Mouse (Mus musculus) kidney, embryonic 14.5 days (tissue): ENCODE measurements around the gene Cltrn. TPM values are rescaled to one million over a fixed set of nuclear protein-coding genes. Genes with fewer than 3 reads are reported as not detected.

Experiments
- ATAC-seq: fragments of 200-750 bp; cut with Nextera tagmentation; 2 replicates; pipeline ENCODE4 v1.8.0; 2017; ENCODE audit warnings: moderate number of reproducible peaks, mild to moderate bottlenecking, moderate TSS enrichment, moderate library complexity; ENCODE audit not compliant: low FRiP score, low TSS enrichment
- H3K27ac ChIP-seq: fragments of 300-500 bp; sonication (generic); 2 replicates; pipeline ENCODE4 v1.5.1; 2014; ENCODE audit warnings: low read depth, mild to moderate bottlenecking, low read length, moderate library complexity, mixed read lengths
- H3K27me3 ChIP-seq: fragments of 300-500 bp; sonication (generic); 2 replicates; pipeline ENCODE4 v1.6.1; 2014; ENCODE audit warnings: mild to moderate bottlenecking, low read length; ENCODE audit not compliant: control insufficient read depth, insufficient read depth
- H3K36me3 ChIP-seq: fragments of 300-500 bp; sonication (generic); 2 replicates; pipeline ENCODE4 v1.6.1; 2014; ENCODE audit warnings: low read length, mixed read lengths; ENCODE audit not compliant: control insufficient read depth, insufficient read depth
- H3K4me1 ChIP-seq: fragments of 300-500 bp; sonication (generic); 2 replicates; pipeline ENCODE4 v1.6.1; 2014; ENCODE audit warnings: low read length, mixed read lengths; ENCODE audit not compliant: control insufficient read depth, insufficient read depth
- H3K4me2 ChIP-seq: fragments of 300-500 bp; sonication (generic); replicated peaks from 2 replicates; pipeline ENCODE4 v1.6.1; 2014; ENCODE audit warnings: low read depth, mild to moderate bottlenecking, low read length
- H3K4me3 ChIP-seq: fragments of 300-500 bp; sonication (generic); 2 replicates; pipeline ENCODE4 v1.5.1; 2014; ENCODE audit warnings: mild to moderate bottlenecking, low read length
- H3K9ac ChIP-seq: fragments of 300-500 bp; sonication (generic); 2 replicates; pipeline ENCODE4 v1.6.1; 2014; ENCODE audit warnings: low read depth, mild to moderate bottlenecking, low read length, moderate library complexity
- H3K9me3 ChIP-seq: fragments of 300-500 bp; sonication (generic); 2 replicates; pipeline ENCODE4 v1.6.1; 2016; ENCODE audit warnings: low read length; ENCODE audit not compliant: control insufficient read depth
- WGBS: fragments of 180-500 bp; shearing (Covaris S2); extraction: QIAGEN DNeasy Blood & Tissue Kit; methylation state at CpG from one replicate; pipeline ENCODE4 v1.1.7; 2014; 5-methylcytosine and 5-hydroxymethylcytosine counted together
- polyA plus RNA-seq: library from polyadenylated mRNA; unstranded; fragments of >200 nt; fragmentation: Nextera tagmentation; extraction: Ambion mirVana; gene quantifications from 2 replicates; pipeline ENCODE4 v1.2.1, GENCODE M21; 2014

Gene Cltrn
- polyA plus RNA-seq, result 29.7 and 31.0 TPM in 2 replicates

GRCm38 (mm10) chrX:164088582-164088981, at the start of gene Cltrn:
Gene Cltrn (plus strand): TSS chrX:164088830.
- H3K9ac ChIP-seq, result no peak within 1 kb of the TSS
- ATAC-seq, result no peak
- no peak within 1 kb of the TSS for H3K4me3 ChIP-seq
- WGBS, result 85% methylated on average over 4 of the region's 4 CpGs
- H3K4me2 ChIP-seq, result no peak within 1 kb of the TSS
- no peaks in the 10 kb centered on the region for H3K36me3 ChIP-seq
- no peaks in the 10 kb centered on the region; the same call in 1 of the 2 replicates for H3K27me3 ChIP-seq
- no peaks in the 10 kb centered on the region for H3K4me1 ChIP-seq
- H3K9me3 ChIP-seq, result no peaks in the 10 kb centered on the region
- no peak within 1 kb of the TSS for H3K27ac ChIP-seq

GRCm38 (mm10) chrX:164038882-164039281, 49.7 kb upstream of the Cltrn start:
- no peak for ATAC-seq
- H3K9ac ChIP-seq, result no peak overlapping the region
- H3K36me3 ChIP-seq, result no peaks in the 10 kb centered on the region
- 44% methylated on average over 2 of the region's 2 CpGs for WGBS
- H3K4me3 ChIP-seq, result no peak overlapping the region
- H3K4me1 ChIP-seq, result no peaks in the 10 kb centered on the region
- H3K4me2 ChIP-seq, result no peak overlapping the region
- no peaks in the 10 kb centered on the region for H3K27me3 ChIP-seq
- H3K27ac ChIP-seq, result no peak overlapping the region
- no peaks in the 10 kb centered on the region for H3K9me3 ChIP-seq

GRCm38 (mm10) chrX:164042069-164042468, 46.6 kb upstream of the Cltrn start:
- Histone ChIP-seq H3K36me3 (no peaks in the 10 kb centered on the region), H3K4me1 (no peaks in the 10 kb centered on the region), H3K27ac (no peak overlapping the region), H3K27me3 (no peaks in the 10 kb centered on the region), H3K9me3 (no peaks in the 10 kb centered on the region), H3K4me2 (no peak overlapping the region), H3K9ac (no peak overlapping the region), H3K4me3 (no peak overlapping the region)
- no peak for ATAC-seq
- 62% methylated on average over 13 of the region's 13 CpGs for WGBS

- no peaks in the 10 kb centered on the region for H3K36me3 ChIP-seq
- no peaks in the 10 kb centered on the region for H3K9me3 ChIP-seq
- no peak overlapping the region for H3K9ac ChIP-seq
- H3K4me2 ChIP-seq, result no peak overlapping the region
- H3K27me3 ChIP-seq, result no peaks in the 10 kb centered on the region
- H3K4me3 ChIP-seq, result no peak overlapping the region
- no peak for ATAC-seq
- H3K27ac ChIP-seq, result no peak overlapping the region
- H3K4me1 ChIP-seq, result no peaks in the 10 kb centered on the region
- WGBS, result 73% methylated on average over 2 of the region's 2 CpGs
Measured at GRCm38 (mm10) chrX:164046736-164047135, 41.9 kb upstream of the Cltrn start.

GRCm38 (mm10) chrX:164055726-164056125, 32.9 kb upstream of the Cltrn start:
- no peak overlapping the region for H3K9ac ChIP-seq
- no peak overlapping the region for H3K4me3 ChIP-seq
- no peaks in the 10 kb centered on the region for H3K27me3 ChIP-seq
- no peak for ATAC-seq
- 92% methylated on average over 4 of the region's 4 CpGs for WGBS
- H3K36me3 ChIP-seq, result no peaks in the 10 kb centered on the region
- no peaks in the 10 kb centered on the region for H3K9me3 ChIP-seq
- no peak overlapping the region for H3K4me2 ChIP-seq
- no peaks in the 10 kb centered on the region for H3K4me1 ChIP-seq
- no peak overlapping the region for H3K27ac ChIP-seq

GRCm38 (mm10) chrX:164058523-164058922, 30.1 kb upstream of the Cltrn start:
- no peak overlapping the region for H3K27ac ChIP-seq
- no peak for ATAC-seq
- no peak overlapping the region for H3K4me3 ChIP-seq
- H3K9ac ChIP-seq, result no peak overlapping the region
- H3K27me3 ChIP-seq, result no peaks in the 10 kb centered on the region
- H3K9me3 ChIP-seq, result no peaks in the 10 kb centered on the region
- H3K4me2 ChIP-seq, result no peak overlapping the region
- no peaks in the 10 kb centered on the region for H3K36me3 ChIP-seq
- 85% methylated on average over 3 of the region's 3 CpGs for WGBS
- H3K4me1 ChIP-seq, result no peaks in the 10 kb centered on the region

GRCm38 (mm10) chrX:164059070-164059469, 29.6 kb upstream of the Cltrn start:
- Histone ChIP-seq H3K4me3 (no peak overlapping the region), H3K27me3 (no peaks in the 10 kb centered on the region), H3K4me2 (no peak overlapping the region), H3K9me3 (no peaks in the 10 kb centered on the region), H3K9ac (no peak overlapping the region), H3K36me3 (no peaks in the 10 kb centered on the region), H3K27ac (no peak overlapping the region), H3K4me1 (no peaks in the 10 kb centered on the region)
- ATAC-seq, result no peak
- 81% methylated on average over 4 of the region's 4 CpGs for WGBS

- peak; percentile 76 for ATAC-seq
- Histone ChIP-seq H3K9me3 (no peaks in the 10 kb centered on the region), H3K27ac (no peak overlapping the region), H3K27me3 (no peaks in the 10 kb centered on the region), H3K9ac (no peak overlapping the region), H3K4me3 (no peak overlapping the region), H3K36me3 (no peaks in the 10 kb centered on the region), H3K4me1 (no peaks in the 10 kb centered on the region), H3K4me2 (no peak overlapping the region)
- WGBS, result 15% methylated on average over 2 of the region's 2 CpGs
Measured at GRCm38 (mm10) chrX:164066185-164066584, 22.4 kb upstream of the Cltrn start.

GRCm38 (mm10) chrX:164068968-164069367, 19.7 kb upstream of the Cltrn start:
- Histone ChIP-seq H3K9me3 (no peaks in the 10 kb centered on the region), H3K4me2 (no peak overlapping the region), H3K36me3 (peaks cover 5% of the 10 kb centered on the region; the same call in 1 of the 2 replicates), H3K4me3 (no peak overlapping the region), H3K9ac (no peak overlapping the region), H3K27me3 (no peaks in the 10 kb centered on the region), H3K27ac (no peak overlapping the region), H3K4me1 (no peaks in the 10 kb centered on the region)
- WGBS, result 79% methylated on average over 4 of the region's 4 CpGs
- no peak for ATAC-seq
